Mouse (Mus musculus) forebrain, embryonic 14.5 days (tissue): ENCODE measurements around the gene 4930447C04Rik. TPM values are rescaled to one million over a fixed set of nuclear protein-coding genes. Genes with fewer than 3 reads are reported as not detected.

Experiments
- ATAC-seq: fragments of 200-750 bp; cut with Nextera tagmentation; 2 replicates; pipeline ENCODE4 v1.8.0; 2017; ENCODE audit warnings: mild to moderate bottlenecking, moderate library complexity
- DNase-seq: peaks from one replicate; pipeline ENCODE4 v3.0.0-alpha.2; 2015; ENCODE audit warnings: low spot score
- H3K27ac ChIP-seq: fragments of 300-500 bp; sonication (generic); 2 replicates; pipeline ENCODE4 v1.5.1; 2014; ENCODE audit warnings: low read depth, mild to moderate bottlenecking, control low read depth, low read length, moderate library complexity
- H3K27me3 ChIP-seq: fragments of 300-500 bp; sonication (generic); replicated peaks from 2 replicates; pipeline ENCODE4 v1.6.1; 2014; ENCODE audit warnings: low read length, control low read depth, mixed read lengths; ENCODE audit not compliant: control insufficient read depth, insufficient read depth
- H3K36me3 ChIP-seq: fragments of 300-500 bp; sonication (generic); 2 replicates; pipeline ENCODE4 v1.6.1; 2014; ENCODE audit warnings: low read length, control low read depth; ENCODE audit not compliant: control insufficient read depth, insufficient read depth
- H3K4me1 ChIP-seq: fragments of 300-500 bp; sonication (generic); 2 replicates; pipeline ENCODE4 v1.6.1; 2014; ENCODE audit warnings: antibody characterized with exemption, low read length, control low read depth; ENCODE audit not compliant: control insufficient read depth, insufficient read depth
- H3K4me2 ChIP-seq: fragments of 300-500 bp; sonication (generic); 2 replicates; pipeline ENCODE4 v1.6.1; 2014; ENCODE audit warnings: mild to moderate bottlenecking, control low read depth, low read length
- H3K4me3 ChIP-seq: fragments of 300-500 bp; sonication (generic); 2 replicates; pipeline ENCODE4 v1.5.1; 2014; ENCODE audit warnings: low read depth, low read length, control low read depth
- H3K9ac ChIP-seq: fragments of 300-500 bp; sonication (generic); 2 replicates; pipeline ENCODE4 v1.6.1; 2014; ENCODE audit warnings: mild to moderate bottlenecking, low read length, control low read depth, moderate library complexity
- H3K9me3 ChIP-seq: fragments of 300-500 bp; sonication (generic); replicated peaks from 2 replicates; pipeline ENCODE4 v1.6.1; 2016; ENCODE audit warnings: low read length, control low read depth, mixed read lengths; ENCODE audit not compliant: control insufficient read depth
- WGBS: fragments of 180-500 bp; shearing (Covaris S2); extraction: QIAGEN DNeasy Blood & Tissue Kit; methylation state at CpG from one replicate; pipeline ENCODE4 v1.1.7; 2014; 5-methylcytosine and 5-hydroxymethylcytosine counted together
- polyA plus RNA-seq: library from polyadenylated mRNA; unstranded; fragments of >200 nt; fragmentation: Nextera tagmentation; extraction: Ambion mirVana; gene quantifications from 2 replicates; pipeline ENCODE4 v1.2.1, GENCODE M21; 2014

Gene 4930447C04Rik
- polyA plus RNA-seq, 1 experiment from 2014 or later, result 1.3 TPM

DNA sequence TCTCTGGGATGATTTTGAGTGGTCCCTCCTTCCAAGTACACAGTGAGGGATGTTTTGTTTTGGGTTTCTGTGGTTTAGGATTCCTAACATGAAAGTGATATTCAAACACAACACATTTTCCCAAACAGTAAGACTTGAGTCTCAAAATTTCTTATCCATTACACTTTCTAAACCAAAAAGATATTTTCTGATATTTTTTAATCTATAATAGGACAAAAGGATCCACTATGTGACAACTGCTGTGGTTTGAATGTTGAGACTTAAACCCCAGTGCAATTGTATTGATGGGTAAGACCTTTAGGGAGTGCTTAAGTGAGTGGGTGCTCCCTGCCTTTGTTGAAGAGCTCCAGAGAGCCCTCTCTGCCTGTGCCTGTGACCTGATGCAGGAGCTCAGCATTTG lies 6.2 kb upstream of the 4930447C04Rik start:
- Histone ChIP-seq H3K9ac (no peak overlapping the region), H3K9me3 (no peaks in the 10 kb centered on the region), H3K27ac (no peak overlapping the region), H3K4me2 (no peak overlapping the region), H3K36me3 (no peaks in the 10 kb centered on the region), H3K4me3 (no peak overlapping the region), H3K27me3 (peaks cover 87% of the 10 kb centered on the region), H3K4me1 (no peaks in the 10 kb centered on the region)
- no peak for DNase-seq
- no peak for ATAC-seq

DNA sequence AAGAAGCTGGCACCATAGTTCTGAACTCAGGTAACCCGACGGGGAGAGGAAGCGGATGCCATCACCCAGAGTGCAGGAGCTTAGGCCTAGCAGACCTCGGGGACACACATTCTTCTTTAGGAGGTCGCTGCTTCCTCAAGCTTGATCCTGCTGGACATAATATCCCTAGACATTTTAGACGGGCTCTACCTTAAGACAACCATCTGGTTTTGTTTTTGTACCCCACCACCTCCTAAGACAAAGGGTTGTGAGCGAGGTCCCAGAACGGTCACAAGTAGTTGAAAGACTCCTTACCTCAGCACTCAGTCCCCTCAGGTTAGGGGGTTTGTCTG lies 5.5 kb upstream of the 4930447C04Rik start:
- Histone ChIP-seq H3K27ac (no peak overlapping the region), H3K4me2 (peak overlapping the region; percentile 51), H3K4me3 (peak overlapping the region; percentile 28; the same call in 1 of the 2 replicates), H3K9me3 (no peaks in the 10 kb centered on the region), H3K4me1 (no peaks in the 10 kb centered on the region), H3K9ac (no peak overlapping the region), H3K27me3 (peaks cover 87% of the 10 kb centered on the region), H3K36me3 (no peaks in the 10 kb centered on the region)
- DNase-seq (no peak), ATAC-seq (no peak)
- WGBS, result 3% methylated on average over 8 of the region's 8 CpGs

DNA sequence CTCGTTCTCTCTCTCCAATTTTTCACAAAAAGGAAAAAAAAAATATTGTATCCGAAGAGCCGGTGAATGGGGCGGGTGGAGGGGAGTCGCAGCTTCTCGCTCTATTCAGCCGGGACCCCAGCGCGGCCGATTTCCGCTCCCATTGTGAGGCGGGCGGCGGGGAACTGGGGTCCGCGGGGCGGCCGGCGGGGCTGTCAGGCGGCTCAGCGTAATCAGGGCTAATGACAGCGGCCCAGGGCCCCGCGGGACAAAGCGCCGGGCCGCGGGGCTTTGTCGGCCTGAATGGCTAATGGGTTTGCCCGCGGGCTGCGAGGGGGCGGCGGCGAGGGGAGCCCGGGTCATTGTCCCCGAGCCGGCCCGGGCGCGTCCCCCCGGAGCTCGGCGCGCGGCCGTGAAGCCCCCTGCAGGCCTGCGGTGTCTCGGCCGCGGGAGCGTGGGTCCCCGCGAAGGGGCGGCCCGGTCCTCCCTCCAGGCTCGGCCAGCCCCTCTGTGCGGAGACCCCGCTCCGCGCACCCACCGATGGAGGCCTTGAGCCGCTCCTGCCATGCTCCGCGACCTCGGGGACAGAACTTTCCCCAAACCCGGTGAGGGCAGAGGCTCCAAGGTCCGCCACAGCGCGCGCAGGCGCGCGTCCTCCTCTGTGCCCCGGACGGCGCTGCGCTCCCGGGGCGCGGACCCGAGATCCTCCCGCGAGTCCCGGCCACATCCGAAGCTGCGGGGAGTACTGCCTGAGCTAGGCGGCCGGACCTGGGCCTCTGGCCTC lies 4.9 kb upstream of the 4930447C04Rik start:
- DNase-seq, result peak; percentile 40
- Histone ChIP-seq H3K9ac (peak overlapping the region; percentile 40; the same call in 1 of the 2 replicates), H3K27ac (no peak overlapping the region), H3K4me3 (peak overlapping the region; percentile 28), H3K4me1 (no peaks in the 10 kb centered on the region), H3K4me2 (peak overlapping the region; percentile 51), H3K9me3 (no peaks in the 10 kb centered on the region), H3K36me3 (no peaks in the 10 kb centered on the region), H3K27me3 (peaks cover 91% of the 10 kb centered on the region)
- WGBS, result under 1% methylated on average over 70 of the region's 89 CpGs
- ATAC-seq, result peak; percentile 77

DNA sequence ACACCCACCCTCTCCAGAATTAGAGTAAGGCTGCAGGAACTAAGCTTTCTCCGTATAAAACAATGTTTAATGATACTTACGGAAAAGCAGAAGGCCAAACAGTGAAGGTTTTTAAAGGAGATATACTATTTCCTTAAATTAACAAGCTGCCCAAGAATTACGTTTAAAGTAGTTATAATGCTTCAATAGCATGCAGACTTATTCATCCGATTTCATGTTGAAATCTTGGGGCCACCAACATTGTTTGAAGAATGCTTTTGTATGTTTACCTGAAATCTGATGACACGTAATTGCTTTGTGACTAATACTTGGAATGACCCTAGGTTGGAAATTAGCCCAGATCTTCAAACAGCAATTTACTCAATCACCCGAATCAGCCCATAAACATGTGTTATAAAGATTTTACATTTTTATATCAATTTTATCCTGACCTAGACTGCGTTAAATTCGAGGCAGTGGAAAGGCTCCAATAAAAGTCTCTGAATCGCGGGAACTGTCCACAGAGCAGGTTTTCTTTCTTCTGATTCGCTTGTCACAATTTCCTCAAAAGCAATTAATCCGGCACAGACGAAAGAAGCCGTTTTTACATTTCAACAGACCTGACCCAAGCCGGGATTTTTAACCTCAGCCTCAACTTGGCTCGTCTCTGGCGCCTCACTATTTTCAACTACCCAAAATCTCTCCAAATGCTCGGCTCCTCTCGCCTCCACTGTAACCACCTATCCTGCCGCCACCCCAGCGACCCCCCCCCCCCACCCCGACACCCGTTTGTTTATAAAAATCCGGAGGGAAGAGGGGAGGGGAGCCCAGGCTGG lies 4.0 kb upstream of the 4930447C04Rik start:
- DNase-seq, result peak; percentile 26
- Histone ChIP-seq H3K4me1 (no peaks in the 10 kb centered on the region; the same call in 1 of the 2 replicates), H3K27me3 (peaks cover 91% of the 10 kb centered on the region), H3K4me2 (peak overlapping the region; percentile 51), H3K9me3 (no peaks in the 10 kb centered on the region), H3K9ac (no peak overlapping the region), H3K27ac (no peak overlapping the region), H3K4me3 (peak overlapping the region; percentile 28), H3K36me3 (no peaks in the 10 kb centered on the region)
- 1% methylated on average over 24 of the region's 24 CpGs for WGBS
- no peak for ATAC-seq

DNA sequence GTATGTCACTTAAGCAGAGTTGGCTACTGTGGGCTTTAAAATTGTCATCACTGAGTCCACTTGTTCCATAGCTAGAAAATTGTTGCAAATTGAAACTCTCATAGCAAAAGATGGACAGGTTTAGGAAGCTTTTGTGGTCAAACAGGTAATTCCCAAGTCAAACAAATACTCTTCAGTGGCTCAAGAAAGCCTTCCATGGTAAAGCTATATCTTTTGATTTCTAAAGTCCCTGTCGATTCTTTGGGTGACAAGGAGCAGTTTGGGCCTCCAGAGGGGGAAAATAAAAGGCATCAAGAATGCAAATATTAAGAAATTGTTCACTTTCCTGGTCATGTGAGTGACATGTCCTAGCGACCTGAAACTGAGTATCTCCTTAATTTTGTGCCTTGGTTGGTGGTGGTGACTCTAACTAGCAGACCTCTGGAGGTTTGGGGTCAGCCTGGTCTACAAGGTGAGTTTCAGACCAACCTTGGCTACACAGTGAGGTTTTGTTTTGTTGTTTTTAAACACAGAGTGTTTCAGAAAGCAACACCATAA lies 3.1 kb upstream of the 4930447C04Rik start:
- Histone ChIP-seq H3K4me1 (no peaks in the 10 kb centered on the region; the same call in 1 of the 2 replicates), H3K36me3 (no peaks in the 10 kb centered on the region), H3K9me3 (no peaks in the 10 kb centered on the region), H3K27ac (no peak overlapping the region), H3K27me3 (peaks cover 93% of the 10 kb centered on the region), H3K4me2 (no peak overlapping the region), H3K9ac (no peak overlapping the region), H3K4me3 (no peak overlapping the region)
- WGBS, result 3% methylated on average over 2 of the region's 2 CpGs
- no peak for ATAC-seq
- no peak for DNase-seq

DNA sequence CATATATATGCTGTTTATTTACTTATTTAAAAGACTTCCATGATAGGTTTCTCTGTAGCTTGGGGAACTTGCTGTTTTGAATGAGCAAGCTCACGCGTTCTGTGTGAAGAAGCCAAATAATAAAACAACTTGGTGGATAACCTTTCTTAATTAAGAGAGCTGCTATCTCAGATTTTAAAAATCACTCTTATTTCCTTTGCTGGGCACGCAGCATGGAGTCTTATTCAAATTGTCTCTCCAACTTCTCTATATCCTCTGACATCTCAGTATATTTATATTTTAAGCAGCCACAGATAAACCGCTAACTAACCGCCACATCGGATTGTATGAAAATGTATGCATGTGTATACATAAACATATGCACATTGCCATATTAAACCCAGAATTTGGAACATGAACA lies 1.6 kb upstream of the 4930447C04Rik start:
- H3K9me3 ChIP-seq, result no peaks in the 10 kb centered on the region
- ATAC-seq (no peak), DNase-seq (peak; percentile 4)
- H3K27ac ChIP-seq, result no peak overlapping the region
- no peak overlapping the region for H3K4me3 ChIP-seq
- WGBS, result 20% methylated on average over 6 of the region's 6 CpGs
- H3K9ac ChIP-seq, result no peak overlapping the region
- no peak overlapping the region for H3K4me2 ChIP-seq
- H3K4me1 ChIP-seq, result no peaks in the 10 kb centered on the region; the same call in 1 of the 2 replicates
- no peaks in the 10 kb centered on the region for H3K36me3 ChIP-seq
- peaks cover 94% of the 10 kb centered on the region for H3K27me3 ChIP-seq

DNA sequence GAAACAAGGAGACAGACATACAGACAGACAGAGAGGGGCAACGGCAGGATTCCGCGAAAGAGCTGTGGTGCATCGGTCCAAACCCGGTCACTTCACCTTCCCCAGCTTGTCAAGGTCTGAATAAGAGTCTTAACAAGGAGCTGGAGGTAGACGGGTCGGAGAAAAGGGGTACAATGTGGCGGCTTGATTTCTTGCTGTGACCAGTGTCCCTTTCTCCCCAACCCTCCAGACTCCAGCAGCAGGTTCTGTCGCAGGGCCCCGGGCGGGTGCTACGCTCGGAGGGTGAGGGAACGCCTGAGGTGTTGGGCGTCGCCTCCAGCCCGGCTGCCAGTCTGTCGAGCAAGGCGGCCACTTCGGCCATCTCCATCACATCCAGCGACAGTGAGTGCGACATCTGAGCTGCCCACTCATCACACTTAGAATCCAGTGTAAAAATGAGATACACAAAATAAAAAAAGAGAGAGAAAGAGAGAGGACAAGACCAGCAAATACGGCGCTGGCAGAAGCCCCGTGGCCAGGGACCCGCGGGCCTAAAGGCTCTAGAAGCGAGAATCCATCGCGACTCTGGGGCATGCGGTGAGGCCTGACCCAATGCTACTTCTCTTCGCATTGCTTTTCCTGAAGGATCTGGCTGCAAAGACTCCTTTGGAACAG lies 951 bp upstream of the 4930447C04Rik start:
- H3K27me3 ChIP-seq, result peaks cover 94% of the 10 kb centered on the region
- no peak overlapping the region for H3K4me3 ChIP-seq
- H3K4me1 ChIP-seq, result no peaks in the 10 kb centered on the region; the same call in 1 of the 2 replicates

DNA sequence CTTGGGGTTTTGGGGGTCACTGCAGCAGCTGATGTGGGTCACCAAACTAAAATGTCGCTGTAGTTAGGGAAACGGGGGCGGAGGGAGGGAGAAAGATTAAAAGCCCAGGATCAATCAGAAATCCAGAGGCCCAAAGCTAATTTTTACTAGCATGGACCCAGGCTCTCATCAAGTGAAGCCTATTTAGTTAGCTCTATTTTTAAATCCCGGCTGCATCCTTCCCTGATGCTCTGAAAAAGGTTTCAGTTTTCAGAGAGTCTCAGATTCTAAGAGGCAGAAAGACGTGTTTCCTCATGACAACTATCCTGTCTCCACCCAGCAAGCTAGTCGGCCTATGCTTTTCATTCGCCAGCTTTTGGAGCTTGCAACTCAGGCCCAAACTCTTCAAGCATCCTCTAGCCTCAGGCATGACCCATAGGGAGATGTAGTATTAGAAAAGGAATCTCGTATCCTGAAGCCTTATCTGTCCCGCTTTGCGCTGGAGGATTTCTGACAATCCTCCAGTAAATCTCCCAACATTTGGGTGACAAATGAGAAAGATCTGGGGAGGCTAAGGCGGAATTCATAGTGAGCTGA lies 336 bp upstream of the 4930447C04Rik start:
- DNase-seq, result peak; percentile 7
- no peak for ATAC-seq

More for the DNA sequence above, 951 bp upstream of the 4930447C04Rik start:
- 1% methylated on average over 32 of the region's 32 CpGs for WGBS
- no peak for ATAC-seq
- peak; percentile 27 for DNase-seq
- H3K36me3 ChIP-seq, result no peaks in the 10 kb centered on the region
- H3K4me2 ChIP-seq, result no peak overlapping the region
- no peak overlapping the region for H3K9ac ChIP-seq
- H3K27ac ChIP-seq, result no peak overlapping the region
- H3K9me3 ChIP-seq, result no peaks in the 10 kb centered on the region

More for the DNA sequence above, 336 bp upstream of the 4930447C04Rik start:
- no peak overlapping the region for H3K27ac ChIP-seq
- peaks cover 93% of the 10 kb centered on the region for H3K27me3 ChIP-seq
- H3K9ac ChIP-seq, result no peak overlapping the region
- H3K36me3 ChIP-seq, result no peaks in the 10 kb centered on the region
- no peaks in the 10 kb centered on the region; the same call in 1 of the 2 replicates for H3K4me1 ChIP-seq
- no peak overlapping the region for H3K4me2 ChIP-seq
- WGBS, result under 1% methylated on average over 11 of the region's 11 CpGs
- H3K9me3 ChIP-seq, result no peaks in the 10 kb centered on the region
- H3K4me3 ChIP-seq, result no peak overlapping the region
